Mouse (Mus musculus): Measurements from ENCODE around the gene Ndufa11.

The Ndufa11 gene

DNA sequence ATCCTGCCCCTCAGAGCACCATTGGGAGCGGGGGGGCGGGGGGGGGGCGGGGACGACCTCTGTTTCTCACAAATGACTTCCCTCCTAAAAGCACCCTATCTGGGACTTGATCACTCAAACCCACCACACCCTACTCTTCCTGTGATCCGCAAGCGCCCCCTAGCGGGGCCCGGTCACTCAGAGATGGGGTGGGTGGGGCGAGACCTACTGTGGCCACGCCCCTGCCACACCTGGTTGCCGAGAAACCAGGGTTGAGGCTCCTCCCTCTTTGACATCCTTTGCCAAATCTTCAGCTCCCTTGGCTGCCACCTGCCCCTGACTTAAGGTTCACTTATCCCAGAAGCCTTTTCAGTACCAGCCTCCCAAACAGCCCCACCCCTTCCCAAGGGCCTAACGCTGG is 40.6 kb downstream of the Ndufa11 start:
- DNase-seq (ENCODE audit: low read depth, low spot score) = no peak

DNA sequence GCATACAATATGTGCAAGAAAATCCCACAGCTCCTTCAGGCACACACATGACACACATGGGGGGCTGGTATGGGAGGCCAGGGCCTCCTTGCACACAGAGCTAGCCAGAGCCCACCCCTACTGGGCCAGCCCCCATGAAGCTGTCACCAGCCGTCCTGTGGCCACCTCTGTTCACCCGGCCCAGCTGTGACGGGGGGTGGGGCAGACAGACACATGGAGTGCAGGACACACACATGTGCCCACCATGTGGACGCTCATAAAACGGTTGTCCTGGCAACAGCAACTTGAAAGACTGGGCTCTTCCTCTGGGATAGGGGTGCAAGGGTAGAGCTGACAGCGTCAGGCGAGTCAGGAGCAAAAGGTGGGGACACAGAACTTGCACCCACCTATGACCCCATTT is 41.7 kb downstream of the Ndufa11 start:
- DNase-seq (ENCODE audit: low read depth, low spot score) = no peak

DNA sequence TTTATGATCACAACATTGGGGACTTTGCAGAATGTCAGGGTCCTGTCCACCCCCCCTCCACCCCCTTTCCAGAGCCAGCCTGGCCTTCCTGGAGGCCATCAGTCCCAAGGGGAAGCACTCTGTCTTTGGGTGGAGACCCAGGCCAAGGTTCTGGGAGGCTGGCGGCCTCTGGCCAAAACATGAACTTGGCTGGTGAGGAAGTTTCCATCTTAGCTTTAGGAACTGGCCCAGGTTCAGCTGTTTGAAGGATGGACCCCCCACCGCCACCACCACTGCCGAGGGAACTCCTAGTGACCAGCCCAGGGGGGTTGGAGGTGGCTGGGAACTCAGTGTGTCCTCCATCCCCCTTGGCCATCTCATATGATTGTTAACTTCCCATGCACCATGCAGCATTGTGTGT is 43.5 kb downstream of the Ndufa11 start:
- no peak for DNase-seq (ENCODE audit: low read depth, low spot score)

DNA sequence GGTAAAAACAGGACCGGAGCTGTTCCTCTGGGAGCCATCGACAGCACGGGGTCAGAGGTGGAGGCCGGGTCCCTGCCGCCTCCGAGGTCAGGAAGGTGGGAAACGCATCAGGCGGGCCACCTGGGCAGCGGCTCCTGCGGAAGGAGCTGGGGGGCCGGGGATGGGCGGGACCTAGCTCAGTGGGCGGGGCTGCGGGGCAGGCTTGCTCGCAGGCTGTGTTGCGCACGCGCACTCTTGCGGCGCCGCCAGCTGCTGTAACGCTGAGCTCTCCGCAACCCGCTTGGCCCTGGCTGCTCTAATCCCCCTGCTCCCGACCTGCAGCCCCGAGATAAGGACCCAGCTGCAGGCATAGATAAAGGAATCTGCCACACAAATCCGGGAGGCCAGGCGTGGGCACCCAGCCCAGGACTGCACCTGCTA is 44.4 kb downstream of the Ndufa11 start:
- peak; percentile 85 for DNase-seq (ENCODE audit: low read depth, low spot score)

DNA sequence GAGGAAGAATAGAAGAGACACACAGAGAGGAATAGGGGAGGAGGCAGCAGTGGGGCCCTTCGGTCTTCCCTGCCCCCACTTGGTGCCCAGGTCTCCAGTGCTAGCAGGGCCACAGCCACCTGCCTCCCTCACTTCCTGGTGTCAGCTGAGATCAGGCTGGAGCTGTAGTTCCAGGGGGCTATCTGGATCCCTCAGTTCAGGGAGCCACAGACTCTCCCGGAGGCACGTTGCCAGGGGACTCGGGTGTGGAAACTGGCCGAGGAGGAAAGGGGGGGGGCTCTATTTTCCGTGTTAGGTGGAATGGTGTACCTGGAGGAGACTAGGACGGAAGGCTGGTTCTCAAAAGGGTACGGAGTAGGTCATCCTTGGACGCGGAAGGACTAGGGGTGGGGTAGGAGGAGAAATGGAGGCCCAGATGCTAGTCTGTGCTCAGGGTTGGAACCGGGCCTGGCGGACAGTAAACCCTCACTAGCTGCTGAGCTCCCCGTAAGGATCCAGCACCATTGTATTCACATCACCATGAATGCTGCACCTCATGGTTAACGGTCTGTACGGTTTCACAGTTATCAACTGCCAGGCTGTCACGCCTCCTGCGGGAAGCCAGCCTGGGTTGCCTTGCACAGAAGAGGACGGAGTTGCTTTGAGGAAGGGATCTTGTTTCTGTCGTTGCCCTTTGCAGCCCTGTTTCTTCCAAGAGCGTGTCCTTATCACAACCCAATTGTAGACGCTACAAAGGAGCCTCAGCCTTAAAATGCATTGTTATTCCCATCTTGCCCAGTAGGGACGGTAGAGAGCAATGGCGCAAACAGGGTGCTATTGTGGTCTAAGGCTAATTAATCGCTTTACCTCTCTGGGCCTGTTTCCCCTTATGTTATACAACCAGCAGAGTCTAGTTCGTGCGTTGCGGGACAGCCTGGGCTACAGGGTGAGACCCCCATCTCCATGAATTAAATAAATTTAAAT is 45.5 kb downstream of the Ndufa11 start:
- DNase-seq (ENCODE audit: low read depth, low spot score) = no peak

DNA sequence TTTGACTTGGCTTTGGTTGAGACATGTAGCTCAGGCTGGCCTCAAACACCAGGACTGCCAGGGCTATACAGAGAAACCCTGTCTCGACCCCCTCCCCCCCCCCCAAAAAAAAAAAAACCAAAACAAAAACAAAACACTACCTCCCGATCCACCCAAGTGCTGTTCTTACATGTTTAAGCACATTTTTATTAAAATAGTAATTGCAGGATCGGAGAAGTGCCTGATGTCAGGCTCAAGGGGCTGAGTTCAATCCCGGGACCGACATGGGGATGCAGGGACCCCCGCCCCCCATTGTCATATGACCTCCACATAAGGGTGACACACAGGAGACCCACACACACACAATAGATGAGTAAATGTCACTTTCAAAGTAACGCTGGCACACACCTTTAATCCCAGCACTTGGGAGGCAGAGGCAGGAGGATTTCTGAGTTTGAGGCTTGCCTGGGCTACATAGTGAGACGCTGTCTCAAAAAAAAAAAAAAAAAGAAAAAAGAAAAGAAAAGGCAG is 46.2 kb downstream of the Ndufa11 start:
- no peak for DNase-seq (ENCODE audit: low read depth, low spot score)

DNA sequence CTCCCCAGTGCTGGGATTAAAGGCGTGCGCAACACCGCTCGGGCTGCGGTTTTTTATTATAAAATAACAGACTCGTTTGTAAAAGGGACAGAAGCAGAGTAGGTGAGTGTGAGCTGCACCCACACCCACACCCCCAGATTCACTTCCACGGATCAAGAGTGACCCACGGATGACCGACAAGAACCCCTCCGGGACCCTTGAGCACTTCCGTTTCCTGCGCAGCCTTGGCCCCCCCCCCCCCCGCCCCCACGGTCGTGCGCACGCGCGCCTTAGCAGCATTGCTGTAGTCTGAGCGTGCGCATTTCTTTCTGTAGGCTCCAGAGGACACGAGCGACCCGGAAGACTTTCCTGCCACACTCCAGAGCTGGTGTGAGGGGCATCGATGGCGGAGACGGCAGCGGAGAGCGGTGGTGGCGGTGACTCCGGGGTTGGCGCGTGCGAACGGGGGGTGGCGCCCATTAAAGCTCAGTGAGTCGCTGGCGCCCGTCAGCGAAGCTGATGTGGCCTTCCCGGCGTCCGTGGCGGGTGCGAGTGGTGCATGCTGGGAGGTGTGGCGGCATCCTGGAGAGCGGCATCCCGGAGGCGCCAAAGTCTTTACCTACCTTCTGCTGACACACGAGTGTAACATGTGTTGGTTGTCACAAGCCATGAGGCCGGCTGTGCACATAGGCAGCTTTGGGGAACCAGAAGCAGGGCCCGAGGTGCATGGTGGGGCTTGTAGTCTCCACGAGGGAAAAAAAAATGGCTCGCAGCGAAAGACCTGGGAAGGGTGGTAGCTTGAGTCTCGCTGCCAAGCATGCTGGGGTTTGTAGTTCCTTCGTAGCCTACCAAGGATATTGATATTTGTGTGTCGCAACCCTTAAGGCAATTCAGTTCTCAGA is 47.1 kb downstream of the Ndufa11 start, which contains the start of gene Dus3l:
Gene Dus3l, plus strand, starts transcription at position 284 of the 881 bp plus-strand sequence.
- peak; percentile 82 for DNase-seq (ENCODE audit: low read depth, low spot score)

DNA sequence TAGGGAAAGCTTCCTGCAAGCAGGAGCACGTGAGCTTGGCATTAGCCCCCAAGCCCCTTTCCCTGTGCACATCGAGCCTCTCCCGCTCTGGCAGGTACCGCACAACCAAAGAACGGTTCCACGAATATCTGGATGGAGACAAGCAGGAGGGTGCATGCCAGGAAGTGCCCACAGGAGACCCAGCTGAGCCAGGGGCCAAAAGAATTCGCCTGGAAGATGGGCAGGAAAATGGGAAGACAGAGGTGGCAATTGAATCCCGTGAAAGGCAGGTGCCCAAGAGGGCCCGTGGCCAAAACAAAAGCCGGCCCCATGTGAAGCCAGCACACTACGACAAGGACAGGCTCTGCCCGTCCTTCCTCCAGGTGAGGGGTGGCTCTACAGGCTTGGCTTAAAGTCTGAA is 47.9 kb downstream of the Ndufa11 start:
- DNase-seq (ENCODE audit: low read depth, low spot score) = no peak

DNA sequence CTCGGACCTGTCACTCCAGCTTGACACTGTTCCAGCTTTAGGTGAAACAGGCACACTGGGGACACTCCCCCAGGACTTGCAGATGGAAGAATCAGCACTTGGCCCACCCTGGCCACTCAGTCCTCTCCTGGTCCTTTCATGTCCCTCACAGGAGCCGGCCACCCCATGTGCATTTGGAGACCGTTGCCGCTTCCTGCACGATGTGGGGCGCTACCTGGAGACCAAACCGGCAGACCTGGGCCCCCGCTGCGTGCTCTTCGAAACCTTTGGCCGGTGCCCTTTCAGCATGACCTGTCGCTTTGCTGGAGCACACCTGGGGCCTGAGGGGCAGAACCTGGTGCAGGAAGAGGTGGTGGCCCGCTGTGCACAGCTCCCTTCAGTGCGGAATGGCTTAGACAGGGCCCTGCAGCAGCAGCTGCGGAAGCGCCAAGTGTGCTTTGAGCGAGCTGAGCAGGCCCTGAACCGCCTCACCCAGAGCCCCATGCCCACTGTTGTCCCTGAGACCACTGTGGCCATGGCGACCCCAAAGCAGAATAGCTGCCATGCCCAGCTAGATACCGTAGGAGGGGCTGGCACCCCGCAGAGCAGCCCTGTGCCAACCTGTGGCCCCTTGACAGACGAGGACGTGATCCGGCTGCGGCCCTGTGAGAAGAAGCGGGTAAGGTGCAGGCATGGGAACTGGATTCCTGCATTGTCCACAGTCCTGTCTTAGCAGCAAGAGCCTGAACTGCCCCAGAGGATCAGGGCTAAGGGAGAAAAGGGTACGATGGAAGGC is 49.3 kb downstream of the Ndufa11 start:
- no peak for DNase-seq (ENCODE audit: low read depth, low spot score)

DNA sequence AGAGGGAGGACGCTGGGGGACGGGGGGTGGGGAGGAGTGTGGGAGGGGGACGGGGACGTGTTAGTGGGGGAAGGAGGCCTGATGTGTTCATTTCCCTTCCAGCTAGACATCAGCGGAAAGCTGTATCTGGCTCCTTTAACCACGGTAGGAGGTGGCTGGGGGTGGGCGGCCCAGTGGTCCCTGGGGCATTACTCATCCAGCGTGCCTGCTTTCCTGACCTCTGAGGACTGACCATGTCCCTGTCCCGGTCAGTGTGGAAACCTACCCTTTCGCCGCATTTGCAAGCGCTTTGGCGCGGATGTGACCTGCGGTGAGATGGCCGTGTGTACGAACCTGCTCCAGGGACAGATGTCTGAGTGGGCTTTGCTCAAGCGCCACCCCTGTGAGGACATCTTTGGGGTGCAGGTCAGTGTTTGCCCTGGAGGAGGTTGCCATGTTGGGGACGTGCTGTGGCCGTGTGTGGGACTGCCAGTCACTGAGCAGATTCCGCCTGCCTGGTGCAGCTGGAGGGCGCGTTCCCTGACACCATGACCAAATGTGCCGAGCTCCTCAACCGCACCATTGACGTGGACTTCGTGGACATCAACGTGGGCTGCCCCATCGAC is 50.1 kb downstream of the Ndufa11 start:
- DNase-seq (ENCODE audit: low read depth, low spot score) = no peak

DNA sequence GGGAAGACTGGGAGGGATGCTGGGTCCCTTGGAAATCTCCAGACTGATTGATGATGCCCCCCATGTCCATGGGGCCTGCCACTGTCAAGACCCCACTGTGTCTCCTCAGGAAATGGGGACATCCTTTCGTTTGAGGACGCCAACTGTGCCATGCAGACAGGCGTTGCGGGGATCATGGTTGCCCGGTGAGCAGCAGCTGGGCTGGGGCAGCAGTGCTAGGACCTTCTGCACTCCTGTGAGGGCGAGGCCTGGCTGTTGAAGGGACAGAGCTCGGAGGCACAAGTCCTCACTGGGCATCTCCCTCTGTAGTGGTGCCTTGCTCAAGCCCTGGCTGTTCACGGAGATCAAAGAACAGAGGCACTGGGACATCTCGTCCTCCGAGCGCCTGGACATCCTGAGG is 51.4 kb downstream of the Ndufa11 start:
- DNase-seq (ENCODE audit: low read depth, low spot score) = no peak

DNA sequence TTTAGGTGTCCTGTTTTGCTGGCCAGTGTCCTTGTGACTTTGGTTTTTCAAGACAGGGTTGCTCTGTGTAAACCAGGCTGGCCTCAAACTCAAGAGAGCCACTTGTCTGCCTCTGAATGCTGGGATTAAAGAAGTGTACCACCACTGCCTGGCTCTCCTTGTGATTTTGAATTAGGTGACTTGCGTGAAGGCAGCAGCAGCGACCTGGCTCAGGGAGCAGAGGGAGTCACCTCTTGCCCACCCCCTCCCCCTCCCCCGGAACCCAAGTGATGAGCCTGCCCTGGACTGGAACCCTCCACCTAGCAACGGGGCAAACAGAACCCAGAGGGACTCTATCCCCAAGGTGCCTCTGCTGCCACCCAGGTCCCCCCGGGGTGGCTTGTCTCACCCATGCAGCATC is 52.4 kb downstream of the Ndufa11 start, which contains the start of gene Prr22:
Gene Prr22, plus strand, starts transcription at position 301 of the 400 bp plus-strand sequence.
- no peak for DNase-seq (ENCODE audit: low read depth, low spot score)
